In the genomic region with DNA sequence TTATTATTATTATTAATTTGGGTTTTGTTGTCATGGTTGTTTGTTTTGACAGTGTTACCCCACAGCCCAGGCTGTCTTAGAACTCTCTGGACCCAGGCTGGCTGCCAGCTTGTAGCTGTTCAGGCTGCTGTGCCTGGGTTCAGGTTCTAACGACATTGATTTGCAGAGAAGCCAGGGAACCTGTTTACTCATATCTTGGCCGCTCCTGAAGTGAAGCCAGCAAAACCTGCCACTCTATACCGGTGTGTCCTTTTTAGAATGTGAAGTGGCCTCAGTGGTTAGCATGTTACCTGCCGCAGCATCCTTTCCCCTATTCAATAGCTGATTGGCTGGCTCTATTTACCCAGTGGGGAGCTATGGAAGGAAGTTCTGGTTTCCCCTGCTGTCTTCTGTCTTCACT, we compare ENCODE assay signal across 35 mouse cellular contexts. TPM values are rescaled to one million over a fixed set of nuclear protein-coding genes. Genes with fewer than 3 reads are reported as not detected.
"Had no signal": no experiment of that assay in that cellular context is flagged by ENCODE, and none has a peak within 500 bp of the region (broad histone marks: within the 10 kb centered on the region; RNA-seq: fewer than 3 reads in every experiment).

No protein-coding gene starts in this region.

- H3K4me2 ChIP-seq: heart, embryonic 11.5 days; heart, embryonic 13.5 days; heart, embryonic 15.5 days; hindbrain, embryonic 13.5 days; hindbrain, embryonic 15.5 days; kidney, embryonic 15.5 days; limb, embryonic 13.5 days; limb, embryonic 15.5 days had no signal

- H3K27ac ChIP-seq: heart, embryonic 13.5 days; heart, embryonic 15.5 days; hindbrain, embryonic 13.5 days; hindbrain, embryonic 15.5 days; hindbrain, postnatal 0 days; limb, embryonic 13.5 days; limb, embryonic 15.5 days; liver, embryonic 14.5 days had no signal

- H3K27me3 ChIP-seq: heart, embryonic 15.5 days; hindbrain, embryonic 15.5 days; kidney, embryonic 15.5 days; limb, embryonic 15.5 days had no signal

- H3K9ac ChIP-seq: heart, embryonic 13.5 days; heart, embryonic 15.5 days; hindbrain, embryonic 13.5 days; hindbrain, embryonic 15.5 days; kidney, embryonic 15.5 days; limb, embryonic 13.5 days; limb, embryonic 15.5 days; liver, embryonic 14.5 days had no signal

- H3K36me3 ChIP-seq: heart, embryonic 15.5 days; hindbrain, embryonic 13.5 days; hindbrain, embryonic 15.5 days; kidney, embryonic 15.5 days had no signal

- H3K9me3 ChIP-seq: heart, embryonic 13.5 days; heart, embryonic 15.5 days; hindbrain, embryonic 13.5 days; hindbrain, embryonic 15.5 days; kidney, embryonic 15.5 days; limb, embryonic 13.5 days; limb, embryonic 15.5 days had no signal

- ATAC-seq: hindbrain, postnatal 0 days; intestine, embryonic 16.5 days had no signal

- H3K4me3 ChIP-seq: heart, embryonic 13.5 days; heart, embryonic 15.5 days; hindbrain, embryonic 13.5 days; hindbrain, embryonic 15.5 days; kidney, embryonic 15.5 days; limb, embryonic 13.5 days; limb, embryonic 15.5 days had no signal

- DNase-seq: gastrocnemius, postnatal 14 days; gastrocnemius, postnatal 36 days; heart, adult 18-20 months; heart, postnatal 14 days; heart, postnatal 36 days; kidney, adult 11 months; kidney, adult 2 months; kidney, postnatal 14 days; layer of hippocampus, adult 9-11 months; layer of hippocampus, postnatal 36 days; left cerebral cortex, postnatal 4 days had no signal

RNA-seq across cellular contexts. Expression of gene Pla2g1b, which starts 20.7 kb away (rescaled TPM):
- total RNA-seq: gastrocnemius, adult 18-20 months; gastrocnemius, adult 8-10 months; gastrocnemius, postnatal 14 days; gastrocnemius, postnatal 36 days; heart, adult 18-20 months; heart, adult 8-10 months; heart, postnatal 14 days; heart, postnatal 36 days; hematopoietic stem cell, adult 5-6 weeks; hindbrain, postnatal 0 days; layer of hippocampus, adult 18-20 months; layer of hippocampus, adult 8-10 months; layer of hippocampus, postnatal 14 days; layer of hippocampus, postnatal 36 days; left cerebral cortex, adult 18-20 months; left cerebral cortex, adult 8-10 months; left cerebral cortex, postnatal 10 days; left cerebral cortex, postnatal 25 days; left cerebral cortex, postnatal 4 days had no signal
- polyA plus RNA-seq: heart, postnatal 0 days; hindbrain, embryonic 13.5 days; hindbrain, embryonic 15.5 days; hindbrain, postnatal 0 days; limb, embryonic 11.5 days; limb, embryonic 13.5 days; limb, embryonic 15.5 days; liver, embryonic 14.5 days had no signal

RNA-seq across cellular contexts. Expression of gene Msi1, which starts 57.3 kb away (rescaled TPM):
- total RNA-seq: hematopoietic stem cell, adult 5-6 weeks had no signal
